Mouse (Mus musculus): ENCODE measurements around the gene Plekha4. TPM values are rescaled to one million over a fixed set of nuclear protein-coding genes. Genes with fewer than 3 reads are reported as not detected.
"Not testable (repeated sequence)": the region's sequence is repeated elsewhere in the genome, so short reads cannot be mapped to it uniquely, and the experiment has no call there.

The Plekha4 gene
- total and polyA plus RNA-seq, 3 experiments, result 0.12 to 0.65 TPM; not detected in 1

GRCm38 (mm10) chr7:45515436-45515835 lies 10.7 kb upstream of the Plekha4 start:
- H3K9ac ChIP-seq (ENCODE audit: control insufficient read depth, low read depth, low read length, poor library complexity, severe bottlenecking), result no peak overlapping the region
- no peak overlapping the region for H3K4me3 ChIP-seq (ENCODE audit: control insufficient read depth in 1 of 2, insufficient read depth in 1 of 2, low read depth in 2 of 2, low read length in 2 of 2)
- H3K4me1 ChIP-seq (ENCODE audit: control insufficient read depth in 1 of 2, insufficient read depth in 2 of 2, low read length in 2 of 2), result no peaks in the 10 kb centered on the region
- TF ChIP-seq USF2 (IDR thresholded peaks at IDR 0.05; ENCODE audit: borderline replicate concordance in 1 of 2, insufficient read depth in 1 of 2, low read depth in 1 of 2, low read length in 2 of 2) (no peak), MXI1 (IDR thresholded peaks at IDR 0.05; ENCODE audit: low read depth, low read length) (no peak), ZKSCAN1 (IDR thresholded peaks at IDR 0.05; ENCODE audit: low read depth, low read length) (no peak), MAFK (IDR thresholded peaks at IDR 0.05; ENCODE audit: borderline replicate concordance, low read depth, low read length) (no peak), E2F4 (IDR thresholded peaks at IDR 0.05; ENCODE audit: borderline replicate concordance, low read depth, low read length) (no peak), RCOR1 (IDR thresholded peaks at IDR 0.05; ENCODE audit: low read depth, low read length) (no peak), KAT2A (conservative IDR thresholded peaks at IDR 0.05; ENCODE audit: low read depth, low read length) (no peak), TAL1 (IDR thresholded peaks at IDR 0.05; ENCODE audit: low read length) (no peak), UBTF (IDR thresholded peaks at IDR 0.05; ENCODE audit: borderline replicate concordance, insufficient read depth, low read depth, low read length) (no peak), JUND (IDR thresholded peaks at IDR 0.05; ENCODE audit: low read depth, low read length) (no peak), SMC3 (IDR thresholded peaks at IDR 0.05; ENCODE audit: low read depth, low read length) (no peak), CTCF (IDR thresholded peaks at IDR 0.05 in 2 of 3, conservative IDR thresholded peaks at IDR 0.05 in 1 of 3; ENCODE audit: control insufficient read depth in 1 of 3, insufficient read depth in 1 of 3, low read depth in 2 of 3, low read length in 3 of 3, poor library complexity in 1 of 3, severe bottlenecking in 1 of 3) (no peak), GABPA (IDR thresholded peaks at IDR 0.05; ENCODE audit: low read depth, low read length) (no peak), MAZ (IDR thresholded peaks at IDR 0.05; ENCODE audit: low read depth, low read length) (no peak), POLR2AphosphoS2 (IDR thresholded peaks at IDR 0.05; ENCODE audit: low read length) (no peak), MYB (IDR thresholded peaks at IDR 0.05; ENCODE audit: low read depth, low read length) (no peak)
- no peak overlapping the region for H3K27ac ChIP-seq (ENCODE audit: control insufficient read depth, low read depth, low read length)
- DNase-seq (ENCODE audit: low read depth, low spot score), result peak; percentile 49
- H3K36me3 ChIP-seq (ENCODE audit: control insufficient read depth in 1 of 2, insufficient read depth in 2 of 2, low read length in 2 of 2), result no peaks in the 10 kb centered on the region
- no peaks in the 10 kb centered on the region for H3K27me3 ChIP-seq (ENCODE audit: control insufficient read depth in 1 of 2, insufficient read depth in 2 of 2, low read length in 2 of 2)
- no peaks in the 10 kb centered on the region; the same call in 1 of the 2 replicates for H3K79me2 ChIP-seq (ENCODE audit: control insufficient read depth, insufficient read depth, low read length, poor library complexity)
- no peaks in the 10 kb centered on the region for H3K9me3 ChIP-seq (replicated peaks; ENCODE audit: insufficient read depth, low read length)

GRCm38 (mm10) chr7:45516846-45517245 lies 9.3 kb upstream of the Plekha4 start:
- not testable (repeated sequence) for H3K9ac ChIP-seq (ENCODE audit: control insufficient read depth, low read depth, low read length, poor library complexity, severe bottlenecking); H3K27ac ChIP-seq (ENCODE audit: control insufficient read depth, low read depth, low read length); H3K36me3 ChIP-seq (ENCODE audit: control insufficient read depth in 1 of 2, insufficient read depth in 2 of 2, low read length in 2 of 2); DNase-seq (ENCODE audit: low read depth, low spot score); H3K79me2 ChIP-seq (ENCODE audit: control insufficient read depth, insufficient read depth, low read length, poor library complexity); H3K9me3 ChIP-seq (replicated peaks; ENCODE audit: insufficient read depth, low read length); H3K4me3 ChIP-seq (ENCODE audit: control insufficient read depth in 1 of 2, insufficient read depth in 1 of 2, low read depth in 2 of 2, low read length in 2 of 2); H3K4me1 ChIP-seq (ENCODE audit: control insufficient read depth in 1 of 2, insufficient read depth in 2 of 2, low read length in 2 of 2); H3K27me3 ChIP-seq (ENCODE audit: control insufficient read depth in 1 of 2, insufficient read depth in 2 of 2, low read length in 2 of 2)
- TF ChIP-seq MYC (IDR thresholded peaks at IDR 0.05; ENCODE audit: low read depth, low read length) (0 out of 2 replicates have a peak, but pooled peaks have one; percentile 38), CTCF (IDR thresholded peaks at IDR 0.05 in 2 of 3, conservative IDR thresholded peaks at IDR 0.05 in 1 of 3; ENCODE audit: control insufficient read depth in 1 of 3, insufficient read depth in 1 of 3, low read depth in 2 of 3, low read length in 3 of 3, poor library complexity in 1 of 3, severe bottlenecking in 1 of 3) (peak in 2 of 3 experiments; percentile 9 to 12; a peak in 2 of 6 replicates)

Data from MEL (cell line).